Mouse (Mus musculus): ENCODE measurements around the gene Lypd4. TPM values are rescaled to one million over a fixed set of nuclear protein-coding genes. Genes with fewer than 3 reads are reported as not detected.
"Not testable (repeated sequence)": the region's sequence is repeated elsewhere in the genome, so short reads cannot be mapped to it uniquely, and the experiment has no call there.

Lypd4 gene
- polyA plus RNA-seq, 1 experiment from 2014 or later = 0.26 TPM

DNA sequence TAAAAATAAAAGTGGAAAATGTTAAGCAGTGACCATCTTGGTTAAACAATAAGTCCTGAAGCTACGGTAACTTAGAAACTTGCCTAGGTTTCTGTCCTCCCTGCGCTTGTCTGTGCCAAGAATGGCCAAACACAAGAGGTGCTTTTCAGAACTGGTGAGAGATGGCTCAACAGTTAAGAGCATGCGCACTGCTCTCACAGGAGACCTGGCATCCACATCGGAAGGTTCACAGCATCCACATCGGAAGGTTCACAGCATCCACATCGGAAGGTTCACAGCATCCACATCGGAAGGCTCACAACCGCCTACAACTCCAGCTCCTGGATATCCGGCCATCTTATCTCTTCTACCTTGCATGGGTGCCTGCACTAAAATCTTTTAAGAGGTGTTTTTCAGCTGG is 24.6 kb downstream of the Lypd4 start:
- Histone ChIP-seq H3K4me1 (ENCODE audit: control insufficient read depth, insufficient read depth, low read length) (no peaks in the 10 kb centered on the region; the same call in 1 of the 2 replicates), H3K27ac (ENCODE audit: low read length) (no peak overlapping the region), H3K27me3 (ENCODE audit: control insufficient read depth, insufficient read depth, low read depth, low read length) (no peaks in the 10 kb centered on the region; the same call in 1 of the 2 replicates), H3K36me3 (ENCODE audit: control insufficient read depth, insufficient read depth, low read length) (no peaks in the 10 kb centered on the region), H3K4me3 (ENCODE audit: low read depth, low read length) (no peak overlapping the region), H3K9me3 (replicated peaks; ENCODE audit: control insufficient read depth, low read length, poor library complexity, severe bottlenecking) (no peaks in the 10 kb centered on the region), H3K9ac (ENCODE audit: low read depth, low read length) (no peak overlapping the region), H3K4me2 (ENCODE audit: low read length) (no peak overlapping the region)
- ATAC-seq = no peak
- WGBS = 82% methylated on average over 9 of the region's 9 CpGs

DNA sequence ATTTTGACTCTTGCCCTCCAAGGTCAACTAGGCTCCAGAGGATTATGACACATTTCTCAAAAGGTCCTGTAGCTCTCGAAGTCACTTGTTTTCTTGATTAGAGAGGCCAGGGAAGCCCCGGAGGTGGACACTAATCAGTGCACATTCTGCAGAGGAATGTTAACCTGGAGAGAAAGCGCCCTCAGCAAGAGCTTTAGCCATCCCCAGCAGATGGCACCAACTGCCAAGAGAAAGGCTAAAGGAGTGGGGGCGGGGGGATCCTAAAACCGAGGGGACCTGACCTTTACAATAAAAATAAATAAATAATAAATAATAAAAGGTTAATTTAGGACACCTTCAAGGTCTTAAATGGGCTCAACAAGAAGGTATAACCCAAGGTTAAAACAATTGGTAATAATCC is 25.6 kb downstream of the Lypd4 start:
- ATAC-seq = no peak

GRCm38 (mm10) chr7:24841009-24841408 is 28.7 kb downstream of the Lypd4 start:
- no peak overlapping the region for H3K4me2 ChIP-seq (ENCODE audit: low read length)
- H3K9me3 ChIP-seq (replicated peaks; ENCODE audit: control insufficient read depth, low read length, poor library complexity, severe bottlenecking) = no peaks in the 10 kb centered on the region
- H3K36me3 ChIP-seq (ENCODE audit: control insufficient read depth, insufficient read depth, low read length) = no peaks in the 10 kb centered on the region
- H3K9ac ChIP-seq (ENCODE audit: low read depth, low read length) = no peak overlapping the region
- H3K27me3 ChIP-seq (ENCODE audit: control insufficient read depth, insufficient read depth, low read depth, low read length) = no peaks in the 10 kb centered on the region; the same call in 1 of the 2 replicates
- H3K4me1 ChIP-seq (ENCODE audit: control insufficient read depth, insufficient read depth, low read length) = no peaks in the 10 kb centered on the region; the same call in 1 of the 2 replicates
- no peak for ATAC-seq
- no peak overlapping the region for H3K4me3 ChIP-seq (ENCODE audit: low read depth, low read length)
- 78% methylated on average over 4 of the region's 4 CpGs for WGBS
- H3K27ac ChIP-seq (ENCODE audit: low read length) = no peak overlapping the region

More for the DNA sequence above, 25.6 kb downstream of the Lypd4 start:
- 38% methylated on average over 5 of the region's 5 CpGs for WGBS
- Histone ChIP-seq H3K36me3 (ENCODE audit: control insufficient read depth, insufficient read depth, low read length) (no peaks in the 10 kb centered on the region), H3K9me3 (replicated peaks; ENCODE audit: control insufficient read depth, low read length, poor library complexity, severe bottlenecking) (no peaks in the 10 kb centered on the region), H3K4me2 (ENCODE audit: low read length) (no peak overlapping the region), H3K4me1 (ENCODE audit: control insufficient read depth, insufficient read depth, low read length) (no peaks in the 10 kb centered on the region; the same call in 1 of the 2 replicates), H3K27ac (ENCODE audit: low read length) (no peak overlapping the region), H3K4me3 (ENCODE audit: low read depth, low read length) (no peak overlapping the region), H3K27me3 (ENCODE audit: control insufficient read depth, insufficient read depth, low read depth, low read length) (no peaks in the 10 kb centered on the region; the same call in 1 of the 2 replicates), H3K9ac (ENCODE audit: low read depth, low read length) (no peak overlapping the region)

GRCm38 (mm10) chr7:24840331-24840730 is 29.4 kb downstream of the Lypd4 start:
- Histone ChIP-seq H3K36me3 (ENCODE audit: control insufficient read depth, insufficient read depth, low read length) (no peaks in the 10 kb centered on the region), H3K4me2 (ENCODE audit: low read length) (no peak overlapping the region), H3K4me3 (ENCODE audit: low read depth, low read length) (no peak overlapping the region), H3K9me3 (replicated peaks; ENCODE audit: control insufficient read depth, low read length, poor library complexity, severe bottlenecking) (no peaks in the 10 kb centered on the region), H3K27me3 (ENCODE audit: control insufficient read depth, insufficient read depth, low read depth, low read length) (no peaks in the 10 kb centered on the region; the same call in 1 of the 2 replicates), H3K4me1 (ENCODE audit: control insufficient read depth, insufficient read depth, low read length) (no peaks in the 10 kb centered on the region), H3K27ac (ENCODE audit: low read length) (no peak overlapping the region), H3K9ac (ENCODE audit: low read depth, low read length) (no peak overlapping the region)
- 51% methylated on average over 3 of the region's 3 CpGs for WGBS
- ATAC-seq = no peak

GRCm38 (mm10) chr7:24839410-24839808 is 30.3 kb downstream of the Lypd4 start:
- H3K9me3 ChIP-seq (replicated peaks; ENCODE audit: control insufficient read depth, low read length, poor library complexity, severe bottlenecking) = no peaks in the 10 kb centered on the region
- H3K4me2 ChIP-seq (ENCODE audit: low read length) = no peak overlapping the region
- H3K27ac ChIP-seq (ENCODE audit: low read length) = no peak overlapping the region
- H3K36me3 ChIP-seq (ENCODE audit: control insufficient read depth, insufficient read depth, low read length) = no peaks in the 10 kb centered on the region
- H3K4me1 ChIP-seq (ENCODE audit: control insufficient read depth, insufficient read depth, low read length) = no peaks in the 10 kb centered on the region
- ATAC-seq = no peak
- 84% methylated on average over 8 of the region's 8 CpGs for WGBS
- H3K27me3 ChIP-seq (ENCODE audit: control insufficient read depth, insufficient read depth, low read depth, low read length) = no peaks in the 10 kb centered on the region; the same call in 1 of the 2 replicates
- no peak overlapping the region for H3K4me3 ChIP-seq (ENCODE audit: low read depth, low read length)
- H3K9ac ChIP-seq (ENCODE audit: low read depth, low read length) = no peak overlapping the region

GRCm38 (mm10) chr7:24838732-24839409 is 30.9 kb downstream of the Lypd4 start:
- not testable (repeated sequence) for H3K9ac ChIP-seq (ENCODE audit: low read depth, low read length); H3K4me1 ChIP-seq (ENCODE audit: control insufficient read depth, insufficient read depth, low read length); H3K27me3 ChIP-seq (ENCODE audit: control insufficient read depth, insufficient read depth, low read depth, low read length); H3K4me3 ChIP-seq (ENCODE audit: low read depth, low read length); ATAC-seq; H3K27ac ChIP-seq (ENCODE audit: low read length); H3K9me3 ChIP-seq (replicated peaks; ENCODE audit: control insufficient read depth, low read length, poor library complexity, severe bottlenecking); H3K4me2 ChIP-seq (ENCODE audit: low read length); H3K36me3 ChIP-seq (ENCODE audit: control insufficient read depth, insufficient read depth, low read length)
- WGBS = 59% methylated on average over 11 of the region's 13 CpGs

DNA sequence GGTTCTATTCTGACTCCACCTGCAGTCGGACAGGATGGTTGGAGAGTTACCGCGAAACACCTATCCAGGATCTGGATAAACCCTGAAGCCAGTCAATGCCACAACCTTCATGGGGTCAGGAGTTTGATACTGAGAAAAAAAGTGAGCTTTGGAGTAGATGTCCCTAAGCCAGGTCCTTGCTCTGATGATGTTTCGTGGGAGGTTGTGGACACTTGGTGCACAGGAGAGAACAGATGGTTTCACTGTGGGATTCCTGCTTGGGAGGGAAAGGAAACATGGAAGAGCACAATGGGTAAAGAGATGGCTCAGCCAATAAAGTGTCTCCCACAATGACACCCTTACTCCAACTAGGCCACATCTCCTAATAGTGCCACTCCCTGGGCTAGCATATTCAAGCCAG is 42.6 kb downstream of the Lypd4 start:
- Histone ChIP-seq H3K36me3 (ENCODE audit: control insufficient read depth, insufficient read depth, low read length) (no peaks in the 10 kb centered on the region), H3K27me3 (ENCODE audit: control insufficient read depth, insufficient read depth, low read depth, low read length) (no peaks in the 10 kb centered on the region), H3K4me1 (ENCODE audit: control insufficient read depth, insufficient read depth, low read length) (no peaks in the 10 kb centered on the region), H3K4me3 (ENCODE audit: low read depth, low read length) (no peak overlapping the region), H3K4me2 (ENCODE audit: low read length) (no peak overlapping the region), H3K9ac (ENCODE audit: low read depth, low read length) (no peak overlapping the region), H3K9me3 (replicated peaks; ENCODE audit: control insufficient read depth, low read length, poor library complexity, severe bottlenecking) (0 out of 2 replicates have a peak, but pooled peaks cover 2% of the 10 kb centered on the region), H3K27ac (ENCODE audit: low read length) (no peak overlapping the region)
- 93% methylated on average over 4 of the region's 4 CpGs for WGBS
- ATAC-seq = no peak

DNA sequence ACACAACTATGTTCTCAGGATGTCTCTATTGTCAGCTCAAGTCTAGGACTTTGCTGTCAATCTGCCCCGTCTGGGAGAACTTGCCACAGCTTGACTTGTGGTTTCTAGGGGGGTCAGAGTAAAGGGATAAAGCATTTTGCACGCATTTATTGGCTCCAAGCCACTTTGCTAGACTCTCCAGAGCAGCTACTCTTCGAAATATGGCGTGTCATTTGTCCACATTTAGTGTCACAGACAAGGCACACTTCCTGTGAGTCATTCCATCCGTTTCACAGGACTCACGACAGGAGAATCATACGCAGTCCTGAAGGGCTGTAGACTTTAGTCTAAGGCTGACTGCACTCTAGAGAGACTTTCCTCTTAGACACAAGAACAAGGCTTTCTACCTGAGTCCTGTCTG is 45.3 kb downstream of the Lypd4 start:
- no peak for ATAC-seq

DNA sequence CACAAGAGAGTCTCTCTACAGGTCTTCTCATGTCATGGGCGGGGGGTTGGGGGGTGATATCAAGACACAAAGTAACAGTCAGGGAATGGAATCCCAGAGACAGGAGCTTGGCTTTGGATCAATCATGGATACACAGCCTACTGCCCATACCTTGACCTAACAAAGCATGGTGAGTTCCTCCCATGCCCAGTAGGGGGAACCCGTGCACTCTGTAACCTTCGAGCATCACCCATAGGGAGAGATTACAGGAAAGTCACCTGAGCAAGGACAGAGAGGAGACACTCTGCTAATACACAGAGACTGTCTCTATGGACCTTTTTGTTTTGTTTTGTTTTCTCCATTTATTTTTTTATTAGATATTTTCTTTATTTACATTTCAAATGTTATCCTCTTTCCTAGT is 52.2 kb downstream of the Lypd4 start:
- ATAC-seq = peak; percentile 51; the same call in 1 of the 2 replicates

More for the DNA sequence above, 45.3 kb downstream of the Lypd4 start:
- no peak overlapping the region for H3K27ac ChIP-seq (ENCODE audit: low read length)
- H3K9me3 ChIP-seq (replicated peaks; ENCODE audit: control insufficient read depth, low read length, poor library complexity, severe bottlenecking) = no peaks in the 10 kb centered on the region
- no peak overlapping the region for H3K4me3 ChIP-seq (ENCODE audit: low read depth, low read length)
- H3K4me2 ChIP-seq (ENCODE audit: low read length) = no peak overlapping the region
- 74% methylated on average over 7 of the region's 7 CpGs for WGBS
- H3K27me3 ChIP-seq (ENCODE audit: control insufficient read depth, insufficient read depth, low read depth, low read length) = no peaks in the 10 kb centered on the region
- no peaks in the 10 kb centered on the region for H3K36me3 ChIP-seq (ENCODE audit: control insufficient read depth, insufficient read depth, low read length)
- no peaks in the 10 kb centered on the region for H3K4me1 ChIP-seq (ENCODE audit: control insufficient read depth, insufficient read depth, low read length)
- H3K9ac ChIP-seq (ENCODE audit: low read depth, low read length) = no peak overlapping the region

More for the DNA sequence above, 52.2 kb downstream of the Lypd4 start:
- H3K9ac ChIP-seq (ENCODE audit: low read depth, low read length) = no peak overlapping the region
- H3K4me3 ChIP-seq (ENCODE audit: low read depth, low read length) = no peak overlapping the region
- H3K4me1 ChIP-seq (ENCODE audit: control insufficient read depth, insufficient read depth, low read length) = no peaks in the 10 kb centered on the region
- no peak overlapping the region for H3K4me2 ChIP-seq (ENCODE audit: low read length)
- H3K36me3 ChIP-seq (ENCODE audit: control insufficient read depth, insufficient read depth, low read length) = no peaks in the 10 kb centered on the region
- no peaks in the 10 kb centered on the region for H3K9me3 ChIP-seq (replicated peaks; ENCODE audit: control insufficient read depth, low read length, poor library complexity, severe bottlenecking)
- WGBS = 3% methylated on average over 3 of the region's 3 CpGs
- no peak overlapping the region for H3K27ac ChIP-seq (ENCODE audit: low read length)
- H3K27me3 ChIP-seq (ENCODE audit: control insufficient read depth, insufficient read depth, low read depth, low read length) = no peaks in the 10 kb centered on the region
